Mouse (Mus musculus) E14TG2a.4 (cell line): ENCODE measurements around the gene Gm10198.

ENCODE experiments used
- H3K27me3 ChIP-seq: 2 replicates; pipeline ENCODE4 v1.6.1; 2014; ENCODE audit warnings: low read length, control low read depth; ENCODE audit not compliant: insufficient read depth
- H3K36me3 ChIP-seq: 2 replicates; pipeline ENCODE4 v1.6.1; 2014; ENCODE audit warnings: low read length, control low read depth; ENCODE audit not compliant: insufficient read depth
- H3K4me1 ChIP-seq: replicated peaks from 2 replicates; pipeline ENCODE4 v1.6.1; 2014; ENCODE audit warnings: low read depth, low read length, control low read depth
- H3K4me3 ChIP-seq: replicated peaks from 2 replicates; pipeline ENCODE4 v1.5.1; 2014; ENCODE audit warnings: mild to moderate bottlenecking, low read length
- H3K9me3 ChIP-seq: 2 replicates; pipeline ENCODE4 v1.6.1; 2014; ENCODE audit warnings: low read length, control low read depth
- CTCF ChIP-seq: conservative IDR thresholded peaks from 2 replicates; pipeline ENCODE4 v1.5.1; 2014; ENCODE audit warnings: low read length
- NANOG ChIP-seq: IDR thresholded peaks from 2 replicates; pipeline ENCODE4 v1.6.1; 2014; ENCODE audit warnings: borderline replicate concordance, low read length, mixed read lengths
- POU5F1 ChIP-seq: IDR thresholded peaks from 2 replicates; pipeline ENCODE4 v1.6.1; 2014; ENCODE audit warnings: low read length, borderline replicate concordance

The Gm10198 gene

GRCm38 (mm10) chr13:111623112-111623511, 30.5 kb downstream of the Gm10198 start:
- no peak overlapping the region for H3K4me3 ChIP-seq
- no peaks in the 10 kb centered on the region for H3K27me3 ChIP-seq
- no peak for TF ChIP-seq CTCF
- no peak for TF ChIP-seq POU5F1
- no peak for TF ChIP-seq NANOG

DNA sequence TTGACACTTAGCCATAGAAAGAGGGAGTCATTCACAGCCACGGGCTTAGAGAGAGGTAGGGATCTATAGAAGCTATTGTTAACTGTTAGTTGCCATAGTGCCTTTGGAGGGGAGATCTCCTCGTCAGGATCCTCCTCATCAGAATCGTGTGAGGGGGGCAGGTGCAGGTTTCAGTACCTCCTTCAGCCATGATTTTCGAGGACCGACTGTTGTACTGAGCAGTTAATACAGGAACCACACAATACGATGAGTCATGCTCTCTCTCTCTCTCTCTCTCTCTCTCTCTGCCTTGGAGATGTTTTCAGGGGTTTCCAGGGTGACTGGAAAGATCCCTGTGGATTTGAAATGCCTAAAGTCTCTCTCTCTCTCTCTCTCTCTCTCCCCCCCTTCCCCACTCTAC, 31.5 kb downstream of the Gm10198 start:
- Histone ChIP-seq H3K27me3 (no peaks in the 10 kb centered on the region), H3K4me3 (no peak overlapping the region), H3K4me1 (no peaks in the 10 kb centered on the region), H3K9me3 (no peaks in the 10 kb centered on the region), H3K36me3 (no peaks in the 10 kb centered on the region)
- TF ChIP-seq POU5F1 (no peak), CTCF (no peak), NANOG (no peak)

More at GRCm38 (mm10) chr13:111623112-111623511, 30.5 kb downstream of the Gm10198 start:
- Histone ChIP-seq H3K36me3 (no peaks in the 10 kb centered on the region), H3K9me3 (no peaks in the 10 kb centered on the region), H3K4me1 (no peaks in the 10 kb centered on the region; the same call in 1 of the 2 replicates)

- no peaks in the 10 kb centered on the region for H3K36me3 ChIP-seq
- H3K4me1 ChIP-seq: no peaks in the 10 kb centered on the region
- peaks cover 35% of the 10 kb centered on the region for H3K9me3 ChIP-seq
- no peak overlapping the region for H3K4me3 ChIP-seq
- TF ChIP-seq NANOG (no peak), CTCF (no peak), POU5F1 (no peak)
- no peaks in the 10 kb centered on the region for H3K27me3 ChIP-seq
Measured at GRCm38 (mm10) chr13:111634163-111635160, 41.9 kb downstream of the Gm10198 start.

- Histone ChIP-seq H3K4me3 (no peak overlapping the region), H3K36me3 (no peaks in the 10 kb centered on the region), H3K9me3 (peaks cover 58% of the 10 kb centered on the region), H3K27me3 (no peaks in the 10 kb centered on the region), H3K4me1 (no peaks in the 10 kb centered on the region)
- TF ChIP-seq CTCF (no peak), POU5F1 (no peak), NANOG (no peak)
Measured at GRCm38 (mm10) chr13:111640319-111640718, 47.7 kb downstream of the Gm10198 start.
